Mouse (Mus musculus) embryonic facial prominence, embryonic 15.5 days (tissue): Measurements from ENCODE around the gene Gm5771. TPM values are rescaled to one million over a fixed set of nuclear protein-coding genes. Genes with fewer than 3 reads are reported as not detected.
"Not testable (repeated sequence)": the region's sequence is repeated elsewhere in the genome, so short reads cannot be mapped to it uniquely, and the experiment has no call there.

ENCODE experiments used
- ATAC-seq: fragments of 200-750 bp; cut with Nextera tagmentation; 2 replicates; pipeline ENCODE4 v1.8.0; 2017; ENCODE audit warnings: low read depth, moderate TSS enrichment; ENCODE audit not compliant: insufficient number of reproducible peaks, low FRiP score, low TSS enrichment
- H3K27ac ChIP-seq: fragments of 300-500 bp; sonication (generic); replicated peaks from 2 replicates; pipeline ENCODE4 v1.5.1; 2015; ENCODE audit warnings: mild to moderate bottlenecking, inconsistent platforms
- H3K27me3 ChIP-seq: fragments of 300-500 bp; sonication (generic); 2 replicates; pipeline ENCODE4 v1.6.1; 2015; ENCODE audit warnings: inconsistent platforms
- H3K36me3 ChIP-seq: fragments of 300-500 bp; sonication (generic); 2 replicates; pipeline ENCODE4 v1.6.1; 2015; ENCODE audit warnings: mild to moderate bottlenecking, inconsistent platforms
- H3K4me1 ChIP-seq: fragments of 300-500 bp; sonication (generic); 2 replicates; pipeline ENCODE4 v1.6.1; 2015; ENCODE audit warnings: inconsistent platforms
- H3K4me2 ChIP-seq: fragments of 300-500 bp; sonication (generic); replicated peaks from 2 replicates; pipeline ENCODE4 v1.6.1; 2015; ENCODE audit warnings: mild to moderate bottlenecking, inconsistent platforms
- H3K4me3 ChIP-seq: fragments of 300-500 bp; sonication (generic); replicated peaks from 2 replicates; pipeline ENCODE4 v1.5.1; 2015; ENCODE audit warnings: mild to moderate bottlenecking, inconsistent platforms
- H3K9ac ChIP-seq: fragments of 300-500 bp; sonication (generic); 2 replicates; pipeline ENCODE4 v1.6.1; 2015; ENCODE audit warnings: inconsistent platforms
- H3K9me3 ChIP-seq: fragments of 300-500 bp; sonication (generic); replicated peaks from 2 replicates; pipeline ENCODE4 v1.6.1; 2016; ENCODE audit warnings: inconsistent platforms
- WGBS: fragments of 180-500 bp; shearing (Covaris S2); methylation state at CpG from one replicate; pipeline ENCODE4 v1.1.7; 2015; 5-methylcytosine and 5-hydroxymethylcytosine counted together
- polyA plus RNA-seq: library from polyadenylated mRNA; unstranded; fragments of >200 nt; fragmentation: Nextera tagmentation; extraction: Ambion mirVana; gene quantifications from 2 replicates; pipeline ENCODE4 v1.2.1, GENCODE M21; 2015

The Gm5771 gene
- not detected in 2 replicates for polyA plus RNA-seq

DNA sequence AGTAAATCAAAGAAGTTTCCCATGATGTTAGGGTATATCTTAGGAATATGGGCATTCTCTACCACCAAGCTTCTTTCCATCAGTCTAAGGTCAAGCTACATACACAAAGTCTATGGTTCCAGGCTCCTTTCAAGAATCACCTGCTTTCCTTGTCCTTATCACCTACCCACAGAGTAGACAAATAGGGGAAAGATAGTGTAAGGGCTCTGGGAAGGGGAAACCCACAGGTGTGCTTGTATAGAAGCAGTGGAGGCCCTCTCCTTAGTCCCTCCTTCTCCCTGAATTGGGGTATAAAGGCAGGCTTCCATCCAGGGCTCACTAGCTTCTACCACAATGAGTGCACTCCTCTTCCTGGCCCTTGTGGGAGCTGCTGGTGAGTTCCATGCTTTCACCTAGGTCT, at the start of gene Gm5771:
Gene Gm5771, plus strand, starts transcription at position 301 of the 400 bp plus-strand sequence.
- not testable (repeated sequence) for ATAC-seq, H3K4me2 ChIP-seq, H3K4me1 ChIP-seq, H3K27me3 ChIP-seq, H3K9ac ChIP-seq, H3K36me3 ChIP-seq, H3K4me3 ChIP-seq, H3K9me3 ChIP-seq, H3K27ac ChIP-seq

GRCm38 (mm10) chr6:41353932-41354331, 38.2 kb upstream of the Gm5771 start, which contains the start of gene Try10:
Gene Try10 (plus strand): TSS chr6:41354105.
- H3K9ac ChIP-seq: no peak within 1 kb of the TSS
- H3K27me3 ChIP-seq: no peaks in the 10 kb centered on the region
- H3K4me3 ChIP-seq: no peak within 1 kb of the TSS
- no peak within 1 kb of the TSS for H3K4me2 ChIP-seq
- 81% methylated on average over 2 of the region's 2 CpGs for WGBS
- H3K36me3 ChIP-seq: no peaks in the 10 kb centered on the region
- no peaks in the 10 kb centered on the region for H3K9me3 ChIP-seq
- H3K27ac ChIP-seq: no peak within 1 kb of the TSS
- no peaks in the 10 kb centered on the region for H3K4me1 ChIP-seq
- no peak for ATAC-seq

GRCm38 (mm10) chr6:41373772-41374171, 18.4 kb upstream of the Gm5771 start:
- not testable (repeated sequence) for H3K27ac ChIP-seq, H3K9me3 ChIP-seq, ATAC-seq, H3K36me3 ChIP-seq, H3K9ac ChIP-seq, H3K4me3 ChIP-seq, H3K4me2 ChIP-seq, H3K4me1 ChIP-seq, H3K27me3 ChIP-seq
- WGBS: 64% methylated on average over 2 of the region's 2 CpGs

DNA sequence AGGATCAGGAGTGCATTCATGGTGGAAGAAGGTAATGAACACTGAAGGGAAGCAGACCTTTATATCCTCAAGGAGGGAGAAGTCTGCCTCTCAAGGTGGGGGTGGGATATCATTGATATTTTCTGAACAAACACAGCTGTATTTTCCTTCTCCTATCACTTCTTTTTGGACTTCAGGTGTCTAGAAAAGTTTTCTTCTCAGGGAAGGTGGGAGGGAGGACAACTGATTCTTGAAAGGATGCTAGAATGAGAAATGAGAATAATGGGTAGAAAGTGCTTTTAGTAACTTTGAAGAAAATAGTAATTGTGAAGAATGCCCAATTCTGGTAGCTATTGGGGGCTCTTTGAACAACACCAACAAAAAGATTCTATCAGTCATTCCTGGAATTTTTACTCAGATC, 14.6 kb upstream of the Gm5771 start, which contains the start of gene Prss3:
Gene Prss3, minus strand, starts transcription at position 101 of the 400 bp plus-strand sequence.
- H3K36me3 ChIP-seq, H3K27me3 ChIP-seq, H3K4me3 ChIP-seq, H3K9ac ChIP-seq, H3K27ac ChIP-seq, ATAC-seq, H3K9me3 ChIP-seq, H3K4me1 ChIP-seq, H3K4me2 ChIP-seq: not testable (repeated sequence)

DNA sequence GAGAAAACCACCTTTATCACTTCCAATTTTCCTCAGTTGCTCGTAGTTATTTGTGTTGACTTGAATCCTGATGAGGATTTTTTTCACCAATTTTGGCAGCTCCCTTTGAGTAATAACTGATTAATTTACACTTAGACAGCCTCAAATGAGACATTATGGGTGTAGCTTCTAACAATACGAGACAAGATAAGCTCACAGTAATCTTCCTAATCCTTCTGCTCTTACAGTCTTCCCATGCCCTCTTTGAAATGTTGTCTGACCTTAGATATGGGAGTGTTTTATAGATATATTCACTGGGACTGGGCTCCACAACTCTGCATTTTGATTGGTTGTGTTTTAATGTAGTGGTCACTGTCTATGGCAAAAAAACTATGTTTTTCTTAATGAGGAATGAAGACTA, 5.4 kb upstream of the Gm5771 start:
- H3K27me3 ChIP-seq: no peaks in the 10 kb centered on the region
- WGBS: 71% methylated on average over 2 of the region's 2 CpGs
- no peaks in the 10 kb centered on the region for H3K9me3 ChIP-seq
- H3K4me3 ChIP-seq: no peak overlapping the region
- ATAC-seq: no peak
- H3K4me1 ChIP-seq: no peaks in the 10 kb centered on the region
- no peak overlapping the region for H3K4me2 ChIP-seq
- H3K9ac ChIP-seq: no peak overlapping the region
- no peak overlapping the region for H3K27ac ChIP-seq
- H3K36me3 ChIP-seq: no peaks in the 10 kb centered on the region

DNA sequence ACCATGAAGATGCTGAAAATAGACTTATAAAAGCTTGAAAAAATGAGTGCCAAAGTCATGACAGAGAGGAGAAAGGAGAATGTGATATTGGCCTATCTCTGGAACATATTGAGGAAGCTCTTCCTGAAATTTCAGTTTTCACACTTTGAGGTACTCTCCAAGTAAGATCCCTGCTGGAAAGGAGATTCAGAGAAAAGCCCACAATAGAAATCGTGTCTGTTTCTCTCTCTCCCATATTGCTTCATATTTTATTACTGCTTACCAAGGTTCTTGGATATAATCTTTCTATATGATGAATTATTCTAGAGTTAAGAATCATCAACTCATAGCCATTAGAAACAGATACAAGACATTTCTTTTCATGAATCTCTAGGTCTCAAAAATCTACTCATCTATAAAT, 516 bp upstream of the Gm5771 start:
- not testable (repeated sequence) for H3K4me2 ChIP-seq, H3K27me3 ChIP-seq, ATAC-seq, H3K4me1 ChIP-seq, H3K9me3 ChIP-seq, H3K27ac ChIP-seq, H3K9ac ChIP-seq, H3K4me3 ChIP-seq, H3K36me3 ChIP-seq
- WGBS: 72% methylated on average over 1 of the region's 1 CpGs

DNA sequence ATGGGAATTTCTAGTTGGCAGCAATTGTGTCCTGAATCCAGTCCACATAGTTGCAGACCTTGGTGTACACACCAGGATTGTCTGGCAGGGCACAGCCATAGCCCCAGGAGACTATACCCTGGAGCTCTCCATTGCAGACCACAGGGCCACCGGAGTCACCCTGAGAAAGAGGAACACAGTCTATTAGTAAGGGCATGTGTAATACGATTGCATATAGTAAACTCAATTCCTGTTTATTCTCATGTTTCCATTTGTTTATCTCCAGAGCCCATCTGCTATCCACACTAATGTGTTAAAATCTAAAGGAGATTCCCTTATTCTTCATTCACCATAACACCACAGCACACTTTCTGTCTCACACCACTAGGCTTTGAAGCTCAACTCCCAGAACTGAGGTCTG, 50.1 kb downstream of the Gm5771 start:
- not testable (repeated sequence) for H3K4me1 ChIP-seq, ATAC-seq, H3K27ac ChIP-seq, H3K4me2 ChIP-seq, H3K4me3 ChIP-seq, H3K36me3 ChIP-seq, H3K9ac ChIP-seq, H3K9me3 ChIP-seq, H3K27me3 ChIP-seq
- 85% methylated on average over 2 of the region's 2 CpGs for WGBS

- not testable (repeated sequence) for H3K4me1 ChIP-seq, ATAC-seq, H3K27ac ChIP-seq, H3K9ac ChIP-seq, H3K4me2 ChIP-seq, H3K36me3 ChIP-seq, H3K9me3 ChIP-seq, H3K27me3 ChIP-seq, H3K4me3 ChIP-seq
These were observed 53.9 kb downstream of the Gm5771 start, which contains the start of gene Gm10334 for GRCm38 (mm10) chr6:41446045-41446444. Gene Gm10334 (minus strand): TSS chr6:41446145.

Other genes with a start within 250 kb of the Gm5771 start
- not detected in 2 replicates for gene Try4, start 90.1 kb upstream of the Gm5771 start, polyA plus RNA-seq
- gene Try5, start 75.5 kb upstream of the Gm5771 start, polyA plus RNA-seq: not detected in 2 replicates
- gene Try10, start 38.3 kb upstream of the Gm5771 start, polyA plus RNA-seq: not detected in 2 replicates
- not detected in 2 replicates for gene Prss3, start 14.7 kb upstream of the Gm5771 start, polyA plus RNA-seq
- not detected in 2 replicates for gene Gm10334, start 53.8 kb downstream of the Gm5771 start, polyA plus RNA-seq
- gene Prss1, start 66.6 kb downstream of the Gm5771 start, polyA plus RNA-seq: 0.28 TPM in 1 of 2 replicates, not detected in the other
- not detected in 2 replicates for gene Prss2, start 129.4 kb downstream of the Gm5771 start, polyA plus RNA-seq
- gene Ephb6, start 213.1 kb downstream of the Gm5771 start, polyA plus RNA-seq: 27.4 and 28.4 TPM in 2 replicates
- 1.8 and 2.0 TPM in 2 replicates for gene Trpv6, start 244.0 kb downstream of the Gm5771 start, polyA plus RNA-seq